Mouse (Mus musculus): Measurements from ENCODE around the gene Cct5.

Gene Cct5

DNA sequence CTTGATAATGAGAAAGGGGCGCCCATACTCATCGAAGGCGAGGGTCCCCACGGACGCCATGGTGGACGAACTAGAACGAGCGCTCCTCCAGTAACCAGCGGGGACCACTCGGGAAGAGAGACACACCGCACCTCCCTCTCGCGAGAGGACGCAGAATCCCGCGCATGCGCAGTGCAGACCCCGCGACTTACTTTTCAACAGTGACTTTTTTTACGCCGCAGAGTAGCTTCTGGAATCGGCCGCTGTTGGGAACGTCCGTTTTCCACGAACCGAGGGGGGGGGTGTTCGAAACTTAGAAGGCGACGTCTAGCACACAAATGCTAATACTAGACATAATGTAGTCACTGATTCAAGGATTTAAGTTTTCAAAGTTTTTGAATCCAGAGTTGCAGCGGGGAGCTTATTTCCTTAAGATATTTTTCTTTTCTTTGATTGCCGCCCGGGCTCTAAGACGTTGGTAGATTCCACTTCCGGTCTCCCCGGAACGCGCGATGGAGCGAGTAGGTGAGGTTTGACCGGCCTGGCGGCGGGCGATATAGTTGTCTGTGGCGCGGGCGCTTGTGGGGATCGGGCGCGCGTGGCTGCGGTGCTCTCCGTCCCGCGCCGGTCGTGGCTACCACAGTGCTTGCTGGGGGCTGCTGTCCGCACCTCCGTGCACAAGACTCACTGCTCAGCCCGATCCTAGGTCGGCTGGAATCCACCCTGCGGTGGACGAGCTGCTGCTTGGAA, at the start of gene Cct5, which contains the start of gene Fam173b:
Cct5 (minus strand) TSS at position 159 of the 729 bp plus-strand sequence.
Fam173b (plus strand) TSS at position 207 of the 729 bp plus-strand sequence.
- peak; percentile 96 for DNase-seq (ENCODE audit: low read depth, low spot score)

- no peak for DNase-seq (ENCODE audit: low read depth, low spot score)
Measured at GRCm38 (mm10) chr15:31650821-31651220, 49.2 kb upstream of the Cct5 start.

- DNase-seq (ENCODE audit: low read depth, low spot score): no peak
Measured at GRCm38 (mm10) chr15:31649691-31650090, 48.1 kb upstream of the Cct5 start.

GRCm38 (mm10) chr15:31647851-31648569, 46.4 kb upstream of the Cct5 start:
- no peak for DNase-seq (ENCODE audit: low read depth, low spot score)

- no peak for DNase-seq (ENCODE audit: low read depth, low spot score)
Measured at GRCm38 (mm10) chr15:31647225-31647624, 45.6 kb upstream of the Cct5 start.

DNA sequence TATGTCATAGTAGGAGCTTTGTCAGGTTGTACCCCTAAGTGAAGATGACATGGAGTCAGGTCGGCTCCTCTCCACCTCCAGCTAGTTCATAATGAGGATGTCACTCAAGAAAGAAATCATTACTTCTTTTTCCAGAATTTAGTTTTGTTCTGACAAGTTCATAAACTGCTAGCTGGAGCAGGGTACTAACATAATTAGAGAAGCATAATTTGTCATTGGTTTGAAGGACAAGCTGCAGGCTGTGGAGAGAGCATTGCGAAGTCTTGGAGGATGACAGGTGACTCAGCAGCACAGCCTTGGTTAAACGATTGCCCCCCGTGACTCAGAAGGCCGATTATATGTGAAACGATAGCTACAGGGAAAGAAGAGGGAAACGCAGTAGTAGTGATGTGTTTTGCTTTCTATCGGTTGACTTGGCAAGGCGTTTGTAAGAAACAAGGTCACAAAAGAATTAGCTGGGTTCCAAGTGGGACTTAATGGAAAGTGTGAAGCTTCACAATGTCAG, 34.5 kb upstream of the Cct5 start:
- DNase-seq (ENCODE audit: low read depth, low spot score): no peak

DNA sequence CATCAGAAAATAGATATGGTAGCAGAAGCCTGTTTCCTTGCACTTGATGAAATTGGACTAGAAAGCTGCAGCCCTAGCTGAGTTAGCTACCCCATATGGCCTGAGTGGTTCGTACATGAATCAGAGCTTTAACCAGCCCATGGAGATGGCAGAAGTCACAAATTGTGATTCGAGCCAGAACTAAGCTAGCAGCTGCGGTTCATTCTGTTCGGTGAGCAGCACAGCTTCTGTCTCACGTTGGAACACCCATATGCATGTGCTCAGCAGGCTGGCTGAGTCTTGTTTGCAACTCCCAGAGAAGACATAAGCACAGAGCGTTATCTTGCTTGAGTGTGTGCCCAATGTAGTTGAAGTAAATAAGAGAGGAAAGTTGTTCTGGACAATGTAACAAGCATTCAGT, 33.0 kb upstream of the Cct5 start:
- peak; percentile 67 for DNase-seq (ENCODE audit: low read depth, low spot score)

DNA sequence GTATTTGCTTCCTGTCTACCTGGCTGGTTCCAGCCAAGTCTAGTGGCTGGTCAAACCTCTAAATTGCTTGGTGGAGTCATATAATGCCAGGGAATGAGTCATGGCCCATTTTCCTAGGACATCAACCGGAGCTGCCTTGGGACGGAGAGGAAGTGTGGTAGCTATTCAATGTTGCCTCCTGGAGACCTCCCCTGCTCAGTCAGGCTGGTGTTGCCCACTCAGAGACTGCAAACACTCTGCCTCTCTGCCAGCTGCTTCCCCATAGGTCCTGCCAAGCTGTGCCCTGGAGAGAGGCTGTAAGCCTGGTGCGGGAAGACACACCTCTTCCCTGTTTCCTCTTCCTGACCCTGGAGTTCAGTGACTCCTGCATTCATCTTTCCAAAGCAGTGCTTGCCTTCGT, 30.9 kb upstream of the Cct5 start:
- DNase-seq (ENCODE audit: low read depth, low spot score): no peak

- DNase-seq (ENCODE audit: low read depth, low spot score): no peak
Measured at GRCm38 (mm10) chr15:31631396-31631858, 29.8 kb upstream of the Cct5 start.

- no peak for DNase-seq (ENCODE audit: low read depth, low spot score)
Measured at GRCm38 (mm10) chr15:31629556-31629955, 28.0 kb upstream of the Cct5 start.

DNA sequence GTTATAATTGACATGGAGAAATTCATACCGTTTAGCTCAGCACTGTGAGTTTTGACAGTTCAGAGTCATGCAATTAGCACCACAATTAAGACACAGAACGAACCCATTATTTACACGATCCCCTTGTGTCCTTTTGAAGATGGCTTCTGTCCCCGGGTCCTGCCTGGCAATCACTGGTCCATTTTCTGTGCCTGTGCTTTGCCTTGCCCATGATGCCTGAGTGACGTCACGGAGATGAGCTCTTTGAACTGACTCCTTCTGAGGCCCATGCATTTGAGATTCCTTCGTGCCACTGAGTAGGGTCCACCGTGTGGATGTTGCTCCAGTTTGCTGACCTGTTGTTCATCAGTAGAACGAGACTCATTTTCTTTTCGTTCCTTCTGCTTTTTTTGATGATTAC, 26.6 kb upstream of the Cct5 start:
- no peak for DNase-seq (ENCODE audit: low read depth, low spot score)

DNA sequence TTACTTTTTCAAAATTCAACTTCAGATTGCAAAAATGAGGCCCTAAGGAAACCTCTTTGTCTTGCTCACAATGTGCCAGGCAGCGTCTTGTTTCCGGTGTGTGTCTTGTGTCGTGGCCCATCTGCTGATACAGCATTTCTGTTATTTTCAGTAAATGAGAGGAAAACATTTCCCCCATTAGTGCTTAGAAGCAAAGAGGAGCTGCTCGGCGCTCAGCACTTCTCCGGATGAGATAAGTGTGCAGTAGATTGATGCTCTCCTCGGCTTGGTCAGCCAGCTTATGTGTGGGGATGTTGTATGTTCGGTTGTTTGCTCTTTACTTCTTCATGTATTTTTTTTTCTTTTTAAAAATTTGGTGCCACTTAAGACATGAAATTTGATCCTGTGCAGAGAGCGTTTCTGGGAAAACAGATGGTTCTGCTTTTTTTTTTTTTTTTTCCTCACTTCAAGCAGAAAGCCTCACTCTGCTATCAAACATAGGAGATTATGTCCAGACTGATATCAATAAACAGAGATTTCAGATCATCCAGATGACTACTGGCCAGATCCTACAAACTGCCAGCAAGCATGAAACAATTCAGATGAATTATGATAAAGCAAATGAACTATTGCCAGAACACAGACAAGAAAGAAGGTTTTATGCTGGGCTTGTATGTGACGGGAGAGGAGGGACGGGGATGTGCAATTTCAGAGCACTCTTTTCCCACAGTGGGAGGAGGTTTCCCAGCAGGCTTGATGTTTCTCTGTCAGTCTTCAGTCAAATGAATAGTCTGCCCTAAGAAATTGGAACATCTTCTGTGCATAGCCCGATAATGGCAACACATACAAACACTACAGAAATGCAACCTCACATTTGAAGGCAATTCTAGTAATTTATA, 25.9 kb upstream of the Cct5 start:
- no peak for DNase-seq (ENCODE audit: low read depth, low spot score)

- DNase-seq (ENCODE audit: low read depth, low spot score): no peak
Measured at GRCm38 (mm10) chr15:31619521-31619920, 17.9 kb upstream of the Cct5 start.

GRCm38 (mm10) chr15:31617261-31617660, 15.7 kb upstream of the Cct5 start:
- DNase-seq (ENCODE audit: low read depth, low spot score): no peak

DNA sequence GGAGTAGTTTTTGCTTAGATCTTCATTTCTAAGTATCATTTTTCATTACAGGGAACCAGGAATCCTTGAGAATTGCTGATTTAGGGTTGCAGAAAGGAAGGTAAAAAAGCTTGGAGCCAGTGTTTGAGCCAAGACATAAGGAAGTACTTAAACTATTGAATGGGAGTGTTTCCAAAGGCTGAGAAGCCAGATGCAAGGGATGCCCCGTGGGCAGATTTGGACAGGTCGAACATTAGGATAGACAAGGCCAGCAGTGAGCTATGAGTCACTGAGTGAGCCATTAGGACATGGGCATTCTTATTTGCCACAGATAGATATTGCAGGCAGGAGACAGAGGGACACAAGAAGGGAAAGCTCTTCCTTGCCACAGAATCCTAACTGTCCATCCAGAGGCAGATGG, 13.1 kb upstream of the Cct5 start:
- DNase-seq (ENCODE audit: low read depth, low spot score): no peak

- DNase-seq (ENCODE audit: low read depth, low spot score): no peak
Measured at GRCm38 (mm10) chr15:31613826-31614453, 12.3 kb upstream of the Cct5 start.

DNA sequence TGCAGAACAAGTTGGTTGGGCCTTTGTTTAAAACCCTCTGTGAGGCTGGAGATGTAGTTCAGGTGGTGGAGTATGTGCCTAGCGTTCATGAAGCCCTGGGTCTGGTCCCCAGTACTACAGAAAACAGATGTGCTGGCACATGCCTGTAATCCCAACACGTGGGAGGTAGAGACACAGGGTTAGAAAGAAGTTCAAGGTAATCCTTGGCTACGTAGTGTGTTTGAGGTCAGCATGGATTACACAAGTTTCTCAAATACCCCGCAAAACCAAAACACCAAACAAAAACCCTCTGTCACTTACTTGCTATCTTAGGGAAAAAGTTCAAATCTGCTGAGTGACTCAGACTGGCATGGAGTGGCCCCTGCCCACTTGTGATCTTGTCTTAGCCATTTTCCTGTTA, 10.4 kb upstream of the Cct5 start:
- DNase-seq (ENCODE audit: low read depth, low spot score): no peak

DNA sequence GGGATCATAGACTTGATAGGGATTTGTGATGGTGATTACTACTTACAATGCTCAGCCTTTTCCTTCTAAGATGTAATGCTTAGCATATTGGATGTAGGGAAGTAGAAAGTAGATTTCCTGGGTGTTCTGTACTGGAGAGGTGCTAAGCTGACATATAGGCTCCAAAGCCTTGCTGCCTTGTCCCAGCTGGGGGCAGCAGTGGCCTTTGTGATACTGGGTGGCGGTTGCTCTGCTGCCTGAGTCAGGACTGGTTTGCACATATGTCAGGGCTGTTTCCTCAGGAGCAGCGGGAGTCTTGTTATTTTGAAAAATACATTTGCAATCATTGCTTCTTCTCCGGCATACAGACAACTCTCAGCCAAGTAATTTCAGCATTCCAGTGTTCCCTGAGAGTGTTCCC, 9.4 kb upstream of the Cct5 start:
- no peak for DNase-seq (ENCODE audit: low read depth, low spot score)

- no peak for DNase-seq (ENCODE audit: low read depth, low spot score)
Measured at GRCm38 (mm10) chr15:31606821-31607220, 5.2 kb upstream of the Cct5 start.

GRCm38 (mm10) chr15:31603113-31603512, 1.5 kb upstream of the Cct5 start:
- no peak for DNase-seq (ENCODE audit: low read depth, low spot score)

- peak; percentile 69 for DNase-seq (ENCODE audit: low read depth, low spot score)
Measured at GRCm38 (mm10) chr15:31602426-31602825, 822 bp upstream of the Cct5 start.

Measured in brain, embryonic 18.5 days (tissue).